Mouse (Mus musculus): ENCODE measurements at regions not wholly inside any gene's neighbourhood (a gene's known extent, or its start where the extent isn't known, plus 50 kb on each side); places are given as distances from the start of the nearest gene placed in this dataset.

GRCm38 (mm10) chr13:35463850-35464249 is 195.8 kb upstream of the Cdyl start:
- in situ Hi-C loops (cut with MboI; ENCODE audit: low pct_unique_long_range_greater_than_20kb) = no loop called here
- no peaks in the 10 kb centered on the region for H3K27me3 ChIP-seq
- DNase-seq (ENCODE audit: low read depth, low spot score) = no peak
- CTCF ChIA-PET = interaction anchor here (1.5 kb wide), 1 partner anchor 67 kb away, joined by 4 read pairs; no protein-coding TSS in a partner anchor
- ATAC-seq = no peak
- POLR2A ChIA-PET = interaction anchor here (1.0 kb wide), 1 partner anchor 13 kb away, joined by 3 read pairs; no protein-coding TSS in a partner anchor
- no peak for TF ChIP-seq CTCF (IDR thresholded peaks at IDR 0.05)

GRCm38 (mm10) chr13:35469361-35470198 is 190.1 kb upstream of the Cdyl start:
- ChIA-PET POLR2A (no interaction called here), CTCF (no interaction called here)
- H3K27me3 ChIP-seq = no peaks in the 10 kb centered on the region
- DNase-seq (ENCODE audit: low read depth, low spot score) (no peak), ATAC-seq (no peak)
- no peak for TF ChIP-seq CTCF (IDR thresholded peaks at IDR 0.05)
- in situ Hi-C loops (cut with MboI; ENCODE audit: low pct_unique_long_range_greater_than_20kb) = no loop called here

GRCm38 (mm10) chr13:35478226-35478625 is 181.4 kb upstream of the Cdyl start:
- ChIA-PET CTCF (interaction anchor here (0.9 to 1.8 kb wide), 2 partner anchors 11 to 16 kb away, joined by 3 to 5 read pairs; no protein-coding TSS in a partner anchor), POLR2A (no interaction called here)
- DNase-seq (ENCODE audit: low read depth, low spot score) (no peak), ATAC-seq (no peak)
- H3K27me3 ChIP-seq = no peaks in the 10 kb centered on the region
- in situ Hi-C loops (cut with MboI; ENCODE audit: low pct_unique_long_range_greater_than_20kb) = no loop called here
- TF ChIP-seq CTCF (IDR thresholded peaks at IDR 0.05) = no peak

GRCm38 (mm10) chr13:35482340-35482739 is 177.3 kb upstream of the Cdyl start:
- ChIA-PET POLR2A (no interaction called here), CTCF (no interaction called here)
- no peak for DNase-seq (ENCODE audit: low read depth, low spot score)
- no peak for TF ChIP-seq CTCF (IDR thresholded peaks at IDR 0.05)
- ATAC-seq = no peak
- in situ Hi-C loops (cut with MboI; ENCODE audit: low pct_unique_long_range_greater_than_20kb) = no loop called here
- no peaks in the 10 kb centered on the region for H3K27me3 ChIP-seq

GRCm38 (mm10) chr13:35486125-35486524 is 173.5 kb upstream of the Cdyl start:
- in situ Hi-C loops (cut with MboI; ENCODE audit: low pct_unique_long_range_greater_than_20kb) = no loop called here
- no peaks in the 10 kb centered on the region for H3K27me3 ChIP-seq
- ATAC-seq (peak; percentile 92), DNase-seq (ENCODE audit: low read depth, low spot score) (peak; percentile 59)
- CTCF ChIA-PET = no interaction called here
- POLR2A ChIA-PET = no interaction called here
- TF ChIP-seq CTCF (IDR thresholded peaks at IDR 0.05) = peak; percentile 10

- no peaks in the 10 kb centered on the region for H3K27me3 ChIP-seq
- TF ChIP-seq CTCF (IDR thresholded peaks at IDR 0.05) = no peak
- DNase-seq (ENCODE audit: low read depth, low spot score) (no peak), ATAC-seq (no peak)
- in situ Hi-C loops (cut with MboI; ENCODE audit: low pct_unique_long_range_greater_than_20kb) = no loop called here
- ChIA-PET CTCF (no interaction called here), POLR2A (no interaction called here)
Observed at GRCm38 (mm10) chr13:35499776-35500175, 159.9 kb upstream of the Cdyl start.

GRCm38 (mm10) chr13:35500891-35501290 is 158.7 kb upstream of the Cdyl start:
- ATAC-seq (no peak), DNase-seq (ENCODE audit: low read depth, low spot score) (no peak)
- TF ChIP-seq CTCF (IDR thresholded peaks at IDR 0.05) = no peak
- ChIA-PET CTCF (interaction anchor here (1.7 kb wide), 1 partner anchor 9 kb away, joined by 3 read pairs; no protein-coding TSS in a partner anchor), POLR2A (no interaction called here)
- H3K27me3 ChIP-seq = no peaks in the 10 kb centered on the region
- in situ Hi-C loops (cut with MboI; ENCODE audit: low pct_unique_long_range_greater_than_20kb) = no loop called here

GRCm38 (mm10) chr13:35501351-35502146 is 158.1 kb upstream of the Cdyl start:
- ChIA-PET POLR2A (interaction anchor here (0.7 to 1.9 kb wide), 3 partner anchors 233 to 826 kb away, joined by 3 to 6 read pairs (median 6); no protein-coding TSS in a partner anchor), CTCF (interaction anchor here (1.7 kb wide), 1 partner anchor 10 kb away, joined by 3 read pairs; no protein-coding TSS in a partner anchor)
- peak; percentile 57 for ATAC-seq
- no peaks in the 10 kb centered on the region for H3K27me3 ChIP-seq
- peak; percentile 28 for DNase-seq (ENCODE audit: low read depth, low spot score)
- no peak for TF ChIP-seq CTCF (IDR thresholded peaks at IDR 0.05)
- in situ Hi-C loops (cut with MboI; ENCODE audit: low pct_unique_long_range_greater_than_20kb) = no loop called here

- ATAC-seq (peak; percentile 83), DNase-seq (ENCODE audit: low read depth, low spot score) (peak; percentile 80)
- no peak for TF ChIP-seq CTCF (IDR thresholded peaks at IDR 0.05)
- H3K27me3 ChIP-seq = no peaks in the 10 kb centered on the region
- in situ Hi-C loops (cut with MboI; ENCODE audit: low pct_unique_long_range_greater_than_20kb) = no loop called here
- ChIA-PET POLR2A (interaction anchor here (0.7 to 1.9 kb wide), 3 partner anchors 233 to 825 kb away, joined by 3 to 6 read pairs (median 6); no protein-coding TSS in a partner anchor), CTCF (interaction anchor here (1.7 kb wide), 1 partner anchor 11 kb away, joined by 3 read pairs; no protein-coding TSS in a partner anchor)
Observed at GRCm38 (mm10) chr13:35502147-35502522, 157.5 kb upstream of the Cdyl start.

- DNase-seq (ENCODE audit: low read depth, low spot score) (no peak), ATAC-seq (no peak)
- TF ChIP-seq CTCF (IDR thresholded peaks at IDR 0.05) = no peak
- H3K27me3 ChIP-seq = no peaks in the 10 kb centered on the region
- POLR2A ChIA-PET = interaction anchor here (1.9 kb wide), 1 partner anchor 240 kb away, joined by 6 read pairs; no protein-coding TSS in a partner anchor
- CTCF ChIA-PET = interaction anchor here (1.2 kb wide), 1 partner anchor 15 kb away, joined by 3 read pairs; no protein-coding TSS in a partner anchor
- in situ Hi-C loops (cut with MboI; ENCODE audit: low pct_unique_long_range_greater_than_20kb) = no loop called here
Observed at GRCm38 (mm10) chr13:35503362-35503821, 156.2 kb upstream of the Cdyl start.
